Mouse (Mus musculus): ENCODE results near the gene Npb. TPM values are rescaled to one million over a fixed set of nuclear protein-coding genes. Genes with fewer than 3 reads are reported as not detected.

Gene Npb
- polyA plus RNA-seq, 1 experiment from 2014 or later = 13.6 TPM

GRCm38 (mm10) chr11:120632559-120633519 is 24.6 kb downstream of the Npb start:
- Histone ChIP-seq H3K27ac (ENCODE audit: low read length) (peak overlapping the region; percentile 87), H3K9ac (ENCODE audit: low read length) (peak overlapping the region; percentile 94), H3K36me3 (ENCODE audit: control insufficient read depth, insufficient read depth) (peaks cover 8% of the 10 kb centered on the region), H3K4me1 (ENCODE audit: control insufficient read depth, insufficient read depth, low read length) (peaks cover 32% of the 10 kb centered on the region), H3K9me3 (replicated peaks; ENCODE audit: control insufficient read depth, low read length) (no peaks in the 10 kb centered on the region), H3K27me3 (ENCODE audit: control insufficient read depth, insufficient read depth, low read length) (no peaks in the 10 kb centered on the region), H3K4me3 (ENCODE audit: low read length) (peak overlapping the region; percentile 77), H3K4me2 (ENCODE audit: low read depth, low read length) (peak overlapping the region; percentile 83)
- under 1% methylated on average over 110 of the region's 116 CpGs for WGBS
- ATAC-seq (replicated peaks; ENCODE audit: extremely low read depth, insufficient read depth, low FRiP score) = peak; percentile 80

- H3K9me3 ChIP-seq (replicated peaks; ENCODE audit: control insufficient read depth, low read length) = no peaks in the 10 kb centered on the region
- peak within 1 kb of the TSS; percentile 77 for H3K4me3 ChIP-seq (ENCODE audit: low read length)
- peaks cover 32% of the 10 kb centered on the region for H3K4me1 ChIP-seq (ENCODE audit: control insufficient read depth, insufficient read depth, low read length)
- H3K27ac ChIP-seq (ENCODE audit: low read length) = peak within 1 kb of the TSS; percentile 87
- H3K36me3 ChIP-seq (ENCODE audit: control insufficient read depth, insufficient read depth) = peaks cover 6% of the 10 kb centered on the region
- 10% methylated on average over 58 of the region's 58 CpGs for WGBS
- ATAC-seq (replicated peaks; ENCODE audit: extremely low read depth, insufficient read depth, low FRiP score) = peak; percentile 88
- no peaks in the 10 kb centered on the region for H3K27me3 ChIP-seq (ENCODE audit: control insufficient read depth, insufficient read depth, low read length)
- peak within 1 kb of the TSS; percentile 94 for H3K9ac ChIP-seq (ENCODE audit: low read length)
- peak within 1 kb of the TSS; percentile 83 for H3K4me2 ChIP-seq (ENCODE audit: low read depth, low read length)
Measured at GRCm38 (mm10) chr11:120633520-120634343, 25.5 kb downstream of the Npb start, which contains the start of gene Mafg. Gene Mafg, minus strand, starts transcription at chr11:120633600.

GRCm38 (mm10) chr11:120634810-120635209 is 26.5 kb downstream of the Npb start:
- ATAC-seq (replicated peaks; ENCODE audit: extremely low read depth, insufficient read depth, low FRiP score) = no peak

GRCm38 (mm10) chr11:120641255-120641654 is 33.0 kb downstream of the Npb start:
- no peak overlapping the region for H3K9ac ChIP-seq (ENCODE audit: low read length)
- no peak overlapping the region for H3K4me2 ChIP-seq (ENCODE audit: low read depth, low read length)
- H3K4me3 ChIP-seq (ENCODE audit: low read length) = no peak overlapping the region
- no peak for ATAC-seq (replicated peaks; ENCODE audit: extremely low read depth, insufficient read depth, low FRiP score)
- no peak overlapping the region for H3K27ac ChIP-seq (ENCODE audit: low read length)
- peaks cover 2% of the 10 kb centered on the region; the same call in 1 of the 2 replicates for H3K27me3 ChIP-seq (ENCODE audit: control insufficient read depth, insufficient read depth, low read length)
- peaks cover 10% of the 10 kb centered on the region for H3K4me1 ChIP-seq (ENCODE audit: control insufficient read depth, insufficient read depth, low read length)
- H3K36me3 ChIP-seq (ENCODE audit: control insufficient read depth, insufficient read depth) = no peaks in the 10 kb centered on the region
- WGBS = 53% methylated on average over 9 of the region's 9 CpGs
- no peaks in the 10 kb centered on the region for H3K9me3 ChIP-seq (replicated peaks; ENCODE audit: control insufficient read depth, low read length)

More at GRCm38 (mm10) chr11:120634810-120635209, 26.5 kb downstream of the Npb start:
- Histone ChIP-seq H3K27ac (ENCODE audit: low read length) (no peak overlapping the region), H3K4me3 (ENCODE audit: low read length) (no peak overlapping the region), H3K4me1 (ENCODE audit: control insufficient read depth, insufficient read depth, low read length) (peaks cover 25% of the 10 kb centered on the region), H3K4me2 (ENCODE audit: low read depth, low read length) (no peak overlapping the region), H3K9ac (ENCODE audit: low read length) (no peak overlapping the region), H3K27me3 (ENCODE audit: control insufficient read depth, insufficient read depth, low read length) (no peaks in the 10 kb centered on the region), H3K9me3 (replicated peaks; ENCODE audit: control insufficient read depth, low read length) (no peaks in the 10 kb centered on the region), H3K36me3 (ENCODE audit: control insufficient read depth, insufficient read depth) (no peaks in the 10 kb centered on the region)
- 79% methylated on average over 5 of the region's 5 CpGs for WGBS

GRCm38 (mm10) chr11:120641869-120642268 is 33.6 kb downstream of the Npb start:
- Histone ChIP-seq H3K4me1 (ENCODE audit: control insufficient read depth, insufficient read depth, low read length) (peaks cover 10% of the 10 kb centered on the region), H3K27me3 (ENCODE audit: control insufficient read depth, insufficient read depth, low read length) (peaks cover 2% of the 10 kb centered on the region; the same call in 1 of the 2 replicates), H3K4me3 (ENCODE audit: low read length) (no peak overlapping the region), H3K4me2 (ENCODE audit: low read depth, low read length) (no peak overlapping the region), H3K9ac (ENCODE audit: low read length) (no peak overlapping the region), H3K9me3 (replicated peaks; ENCODE audit: control insufficient read depth, low read length) (no peaks in the 10 kb centered on the region), H3K36me3 (ENCODE audit: control insufficient read depth, insufficient read depth) (no peaks in the 10 kb centered on the region), H3K27ac (ENCODE audit: low read length) (no peak overlapping the region)
- no peak for ATAC-seq (replicated peaks; ENCODE audit: extremely low read depth, insufficient read depth, low FRiP score)
- 79% methylated on average over 8 of the region's 8 CpGs for WGBS

- peak; percentile 25; the same call in 1 of the 2 replicates for ATAC-seq (replicated peaks; ENCODE audit: extremely low read depth, insufficient read depth, low FRiP score)
- H3K4me3 ChIP-seq (ENCODE audit: low read length) = peak overlapping the region; percentile 66
Measured at GRCm38 (mm10) chr11:120642939-120643600, 34.8 kb downstream of the Npb start.

GRCm38 (mm10) chr11:120643601-120643987 is 35.3 kb downstream of the Npb start, which contains the start of gene Pycr1:
Gene Pycr1, minus strand, starts transcription at chr11:120643769.
- under 1% methylated on average over 15 of the region's 15 CpGs for WGBS
- peak; percentile 97 for ATAC-seq (replicated peaks; ENCODE audit: extremely low read depth, insufficient read depth, low FRiP score)
- Histone ChIP-seq H3K9me3 (replicated peaks; ENCODE audit: control insufficient read depth, low read length) (no peaks in the 10 kb centered on the region), H3K4me1 (ENCODE audit: control insufficient read depth, insufficient read depth, low read length) (peaks cover 16% of the 10 kb centered on the region), H3K27ac (ENCODE audit: low read length) (peak within 1 kb of the TSS; percentile 44), H3K36me3 (ENCODE audit: control insufficient read depth, insufficient read depth) (no peaks in the 10 kb centered on the region), H3K4me2 (ENCODE audit: low read depth, low read length) (peak within 1 kb of the TSS; percentile 98), H3K27me3 (ENCODE audit: control insufficient read depth, insufficient read depth, low read length) (peaks cover 2% of the 10 kb centered on the region; the same call in 1 of the 2 replicates), H3K9ac (ENCODE audit: low read length) (peak within 1 kb of the TSS; percentile 80), H3K4me3 (ENCODE audit: low read length) (peak within 1 kb of the TSS; percentile 66)

More at GRCm38 (mm10) chr11:120642939-120643600, 34.8 kb downstream of the Npb start:
- no peaks in the 10 kb centered on the region for H3K9me3 ChIP-seq (replicated peaks; ENCODE audit: control insufficient read depth, low read length)
- peak overlapping the region; percentile 80 for H3K9ac ChIP-seq (ENCODE audit: low read length)
- no peaks in the 10 kb centered on the region for H3K36me3 ChIP-seq (ENCODE audit: control insufficient read depth, insufficient read depth)
- peak overlapping the region; percentile 44 for H3K27ac ChIP-seq (ENCODE audit: low read length)
- H3K27me3 ChIP-seq (ENCODE audit: control insufficient read depth, insufficient read depth, low read length) = peaks cover 2% of the 10 kb centered on the region; the same call in 1 of the 2 replicates
- H3K4me2 ChIP-seq (ENCODE audit: low read depth, low read length) = peak overlapping the region; percentile 98
- WGBS = 2% methylated on average over 18 of the region's 18 CpGs
- peaks cover 14% of the 10 kb centered on the region for H3K4me1 ChIP-seq (ENCODE audit: control insufficient read depth, insufficient read depth, low read length)

- H3K36me3 ChIP-seq (ENCODE audit: control insufficient read depth, insufficient read depth) = no peaks in the 10 kb centered on the region
- H3K27me3 ChIP-seq (ENCODE audit: control insufficient read depth, insufficient read depth, low read length) = no peaks in the 10 kb centered on the region
- H3K27ac ChIP-seq (ENCODE audit: low read length) = peak overlapping the region; percentile 93
- no peak for ATAC-seq (replicated peaks; ENCODE audit: extremely low read depth, insufficient read depth, low FRiP score)
- H3K9me3 ChIP-seq (replicated peaks; ENCODE audit: control insufficient read depth, low read length) = no peaks in the 10 kb centered on the region
- WGBS = 61% methylated on average over 35 of the region's 35 CpGs
- peak overlapping the region; percentile 79 for H3K9ac ChIP-seq (ENCODE audit: low read length)
- peak overlapping the region; percentile 59 for H3K4me3 ChIP-seq (ENCODE audit: low read length)
- H3K4me2 ChIP-seq (ENCODE audit: low read depth, low read length) = peak overlapping the region; percentile 71
- peaks cover 16% of the 10 kb centered on the region for H3K4me1 ChIP-seq (ENCODE audit: control insufficient read depth, insufficient read depth, low read length)
Measured at GRCm38 (mm10) chr11:120647047-120647830, 39.0 kb downstream of the Npb start.

All from heart, embryonic 16.5 days (tissue).